Mouse (Mus musculus) gastrocnemius, postnatal 14 days (tissue): ENCODE results near the gene Krt80. TPM values are rescaled to one million over a fixed set of nuclear protein-coding genes. Genes with fewer than 3 reads are reported as not detected.

Experiments used
- DNase-seq: peaks from one replicate; pipeline ENCODE4 v3.0.0; 2021; ENCODE audit warnings: mixed read lengths
- intact Hi-C: fragments of 180-260 bp; cut with DNase I; formaldehyde crosslinking; loops from one replicate; pipeline ENCODE4 v1.15.1; 2025; ENCODE audit warnings: low total_unique reads
- microRNA-seq, 2 experiments: library from miRNA; unstranded; fragments of <30 nt; microRNA quantifications; one replicate each; pipeline ENCODE4 v1.2.0; 2021
- total RNA-seq, 2 experiments: library from RNA; stranded (reverse); gene quantifications; 2 replicates each; pipeline ENCODE4 v1.2.3; 2021

The Krt80 gene
- total RNA-seq, 2 experiments from 2014 or later = 0.69 to 1.4 TPM

DNA sequence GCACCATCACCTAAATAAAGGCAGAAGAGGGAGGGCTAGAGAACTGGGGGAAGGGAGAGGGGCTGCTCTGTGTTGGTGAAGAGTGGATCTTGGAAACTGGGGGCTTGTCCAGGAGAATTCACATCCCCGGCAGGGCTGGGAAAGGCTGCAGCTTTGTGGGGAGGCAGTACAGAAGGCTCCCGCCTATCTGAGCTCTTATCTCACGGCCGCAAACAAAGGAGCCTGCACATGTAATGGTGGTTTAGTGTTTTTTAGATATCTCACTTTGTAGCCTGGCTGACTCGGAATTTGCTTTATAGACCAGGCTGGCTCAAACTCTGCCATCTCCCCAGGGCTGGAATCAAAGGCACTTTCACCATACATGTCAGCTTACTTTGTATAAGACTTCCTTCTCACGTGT is 69.8 kb downstream of the Krt80 start:
- intact Hi-C loops = no loop called here
- no peak for DNase-seq

DNA sequence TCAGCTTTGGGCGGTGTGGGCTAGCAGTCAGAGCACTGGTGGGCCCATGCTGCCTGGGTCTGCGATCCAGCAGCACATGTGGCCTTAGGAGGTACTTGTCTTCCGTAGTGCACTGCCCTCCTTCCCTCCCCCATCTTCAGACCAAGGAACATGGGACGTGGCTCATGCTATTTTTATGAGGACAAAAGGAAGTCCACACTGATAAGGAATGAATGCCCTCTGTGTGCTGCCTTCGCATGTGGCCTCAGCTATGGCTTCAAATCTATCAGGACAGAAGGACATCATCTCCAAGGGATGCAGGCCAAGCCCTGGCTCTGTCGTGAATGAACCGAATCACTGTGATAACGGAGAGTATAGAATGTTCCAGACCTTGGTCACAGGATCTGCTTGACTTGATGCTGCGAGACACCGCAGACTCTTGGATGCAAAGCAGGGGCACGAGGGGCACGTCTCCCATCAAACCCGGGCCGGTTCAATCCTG is 70.4 kb downstream of the Krt80 start:
- intact Hi-C loops = no loop called here

DNA sequence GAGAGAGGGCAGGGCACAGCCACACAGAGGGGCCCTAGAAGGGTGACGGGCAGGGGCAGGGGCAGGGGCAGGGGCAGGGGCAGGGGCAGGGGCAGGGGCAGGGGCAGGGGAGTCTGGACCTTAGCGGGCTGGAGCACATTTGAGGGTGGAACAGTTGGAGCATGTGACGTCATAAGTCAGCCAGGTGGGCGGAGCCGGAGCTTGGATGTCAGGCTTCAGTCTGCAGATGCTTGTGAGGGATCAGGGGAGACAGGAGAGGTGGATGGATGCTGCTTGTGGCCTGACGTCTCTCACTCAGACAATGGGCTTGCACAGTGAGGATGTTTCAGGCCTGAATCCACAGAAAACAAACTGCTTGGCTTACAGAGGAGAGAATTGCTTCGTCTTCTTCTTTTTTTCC is 71.4 kb downstream of the Krt80 start:
- DNase-seq = no peak
- intact Hi-C loops = no loop called here

More for the DNA sequence above, 70.4 kb downstream of the Krt80 start:
- DNase-seq = no peak

DNA sequence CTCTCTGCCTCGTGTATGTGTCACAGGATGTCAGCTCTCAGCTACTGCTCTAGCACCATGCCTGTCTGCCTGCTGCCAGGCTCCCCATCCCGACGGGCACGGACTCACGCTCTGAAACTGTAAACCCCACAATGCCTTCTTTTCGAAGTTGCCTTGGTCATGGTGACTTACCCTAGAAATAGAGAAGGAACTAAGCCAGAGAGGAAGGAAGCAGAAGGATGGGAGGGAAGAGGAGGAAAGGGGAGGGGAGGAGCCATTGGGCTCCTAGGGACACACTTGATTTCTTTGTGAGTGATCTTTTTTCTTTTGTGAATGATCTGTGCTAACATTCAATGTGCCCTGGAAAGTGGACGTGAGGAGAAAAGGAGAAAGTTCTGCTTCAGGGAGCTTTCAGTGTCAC is 72.0 kb downstream of the Krt80 start:
- intact Hi-C loops = no loop called here
- DNase-seq = no peak

Small RNAs within 50 kb of the gene (microRNA-seq; reads per million reads assigned to microRNA genes)
- gene Mir1941 = 1.6 to 2.5 reads per million in 2 experiments

Other genes starting within 250 kb of the Krt80 start
- 10 to 100 TPM; 12.9 to 15.0 TPM for gene Acvrl1, start 241.6 kb downstream of the Krt80 start, total RNA-seq
- gene Acvr1b, start 196.1 kb downstream of the Krt80 start, total RNA-seq = 10 to 100 TPM; 21.8 to 29.9 TPM
- 1 to 10 TPM; 8.3 to 9.4 TPM for gene Grasp, start 146.0 kb downstream of the Krt80 start, total RNA-seq
- 10 to 100 TPM; 30.5 to 49.0 TPM for gene Nr4a1, start 115.9 kb downstream of the Krt80 start, total RNA-seq
- 10 to 100 TPM; 27.7 to 35.0 TPM for gene Atg101, start 85.9 kb downstream of the Krt80 start, total RNA-seq
- gene 6030408B16Rik, start 77.0 kb downstream of the Krt80 start, total RNA-seq = under 1 TPM; 0.22 to 0.29 TPM
- not detected for gene Krt7, start 40.9 kb upstream of the Krt80 start, total RNA-seq
- not detected for gene Krt87, start 68.6 kb upstream of the Krt80 start, total RNA-seq
- not detected for gene Krt88, start 77.6 kb upstream of the Krt80 start, total RNA-seq
- gene Krt81, start 93.6 kb upstream of the Krt80 start, total RNA-seq = not detected
- not detected for gene Krt86, start 103.3 kb upstream of the Krt80 start, total RNA-seq
- under 1 TPM in 1 of 2 experiments, not detected in 1; 0.14 TPM for gene Krt83, start 121.3 kb upstream of the Krt80 start, total RNA-seq
- gene Gm49425, start 147.1 kb upstream of the Krt80 start, total RNA-seq = not detected
- under 1 TPM in 1 of 2 experiments, not detected in 1; 0.08 TPM for gene Krt84, start 162.7 kb upstream of the Krt80 start, total RNA-seq
- gene Krt82, start 180.5 kb upstream of the Krt80 start, total RNA-seq = not detected
- not detected for gene Krt90, start 192.8 kb upstream of the Krt80 start, total RNA-seq
- gene Krt75, start 203.7 kb upstream of the Krt80 start, total RNA-seq = not detected